Mouse (Mus musculus) G1E (cell line): ENCODE measurements around the gene Sh3bp4. TPM values are rescaled to one million over a fixed set of nuclear protein-coding genes. Genes with fewer than 3 reads are reported as not detected.

ENCODE experiments used
- ATAC-seq: 2 replicates; pipeline ENCODE4 v1.8.0; 2016; ENCODE audit warnings: mild to moderate bottlenecking; ENCODE audit not compliant: insufficient number of reproducible peaks, poor library complexity, low FRiP score, severe bottlenecking; ENCODE audit errors: extremely low read depth
- DNase-seq: peaks from one replicate; pipeline ENCODE4 v3.0.0; 2012; ENCODE audit warnings: low spot score
- H3K27me3 ChIP-seq: 2 replicates; pipeline ENCODE4 v1.6.1; 2012; ENCODE audit warnings: mild to moderate bottlenecking, low read length, inconsistent platforms; ENCODE audit not compliant: insufficient read depth
- H3K36me3 ChIP-seq: replicated peaks from 2 replicates; pipeline ENCODE3; 2012; ENCODE audit warnings: mild to moderate bottlenecking, inconsistent platforms
- H3K4me1 ChIP-seq: 2 replicates; pipeline ENCODE4 v1.6.1; 2012; ENCODE audit warnings: low read depth, low read length, inconsistent platforms, mixed read lengths; ENCODE audit not compliant: insufficient read depth
- H3K4me3 ChIP-seq: 2 replicates; pipeline ENCODE4 v1.5.1; 2012; ENCODE audit warnings: low read depth, mild to moderate bottlenecking, inconsistent platforms, low read length, moderate library complexity, mixed read lengths
- H3K9me3 ChIP-seq: replicated peaks from 2 replicates; pipeline ENCODE4 v1.6.1; 2012; ENCODE audit warnings: inconsistent platforms
- CTCF ChIP-seq: IDR thresholded peaks from 2 replicates; pipeline ENCODE4 v1.5.1; 2012; ENCODE audit warnings: low read depth, low read length, inconsistent platforms, mixed read lengths
- GATA1 ChIP-seq: IDR thresholded peaks from 2 replicates; pipeline ENCODE4 v1.6.1; 2012; ENCODE audit warnings: borderline replicate concordance, low read length, inconsistent platforms, mixed read lengths
- GATA2 ChIP-seq: IDR thresholded peaks from 2 replicates; pipeline ENCODE4 v1.6.1; 2012; ENCODE audit warnings: low read depth, low read length, inconsistent platforms, borderline replicate concordance
- POLR2AphosphoS5 ChIP-seq: IDR thresholded peaks from 2 replicates; pipeline ENCODE4 v1.6.1; 2012; ENCODE audit warnings: low read depth, low read length, inconsistent platforms; ENCODE audit not compliant: insufficient replicate concordance
- TAL1 ChIP-seq: conservative IDR thresholded peaks from 2 replicates; pipeline ENCODE4 v1.6.1; 2012; ENCODE audit warnings: low read depth, low read length, inconsistent platforms, mixed read lengths
- polyA plus RNA-seq: library from polyadenylated mRNA; stranded (reverse); fragments of >175 nt; gene quantifications from 2 replicates; pipeline ENCODE4 v1.2.3, GENCODE M21; 2012
- total RNA-seq, 2 experiments: library from RNA; stranded (forward) in 1 of 2; stranded (reverse) in 1 of 2; fragments of 200-1000 nt in 1 of 2; fragments of >200 nt in 1 of 2; fragmentation: Nextera tagmentation in 1 of 2; gene quantifications; 2 replicates each; pipeline ENCODE4 v1.2.3; 2014 to 2017

The Sh3bp4 gene
- total and polyA plus RNA-seq, 3 experiments: not detected

- DNase-seq (no peak), ATAC-seq (no peak)
- Histone ChIP-seq H3K4me1 (no peaks in the 10 kb centered on the region), H3K27me3 (no peaks in the 10 kb centered on the region; the same call in 1 of the 2 replicates), H3K4me3 (no peak overlapping the region), H3K36me3 (no peaks in the 10 kb centered on the region), H3K9me3 (peaks cover 95% of the 10 kb centered on the region)
- no peak for TF ChIP-seq CTCF
- TF ChIP-seq TAL1: no peak
- no peak for TF ChIP-seq GATA2
- no peak for TF ChIP-seq POLR2AphosphoS5
- no peak for TF ChIP-seq GATA1
Measured at GRCm38 (mm10) chr1:89089821-89090600, 19.8 kb downstream of the Sh3bp4 start.

GRCm38 (mm10) chr1:89090676-89091075 lies 20.5 kb downstream of the Sh3bp4 start:
- Histone ChIP-seq H3K4me1 (no peaks in the 10 kb centered on the region), H3K27me3 (no peaks in the 10 kb centered on the region; the same call in 1 of the 2 replicates), H3K36me3 (no peaks in the 10 kb centered on the region), H3K9me3 (peaks cover 94% of the 10 kb centered on the region), H3K4me3 (no peak overlapping the region)
- no peak for TF ChIP-seq TAL1
- TF ChIP-seq GATA1: no peak
- TF ChIP-seq CTCF: no peak
- TF ChIP-seq GATA2: no peak
- TF ChIP-seq POLR2AphosphoS5: no peak
- DNase-seq: no peak
- no peak for ATAC-seq

- H3K9me3 ChIP-seq: peaks cover 92% of the 10 kb centered on the region
- no peaks in the 10 kb centered on the region for H3K4me1 ChIP-seq
- no peak for ATAC-seq
- DNase-seq: no peak
- H3K27me3 ChIP-seq: no peaks in the 10 kb centered on the region
- no peaks in the 10 kb centered on the region for H3K36me3 ChIP-seq
- no peak overlapping the region for H3K4me3 ChIP-seq
- no peak for TF ChIP-seq GATA2
- no peak for TF ChIP-seq POLR2AphosphoS5
- no peak for TF ChIP-seq TAL1
- TF ChIP-seq CTCF: no peak
- no peak for TF ChIP-seq GATA1
Measured at GRCm38 (mm10) chr1:89092019-89092418, 21.8 kb downstream of the Sh3bp4 start.

- H3K4me1 ChIP-seq: no peaks in the 10 kb centered on the region
- DNase-seq (no peak), ATAC-seq (no peak)
- H3K36me3 ChIP-seq: no peaks in the 10 kb centered on the region
- no peaks in the 10 kb centered on the region for H3K27me3 ChIP-seq
- TF ChIP-seq CTCF (no peak), GATA2 (no peak), POLR2AphosphoS5 (no peak), GATA1 (no peak), TAL1 (no peak)
- no peak overlapping the region for H3K4me3 ChIP-seq
- peaks cover 87% of the 10 kb centered on the region for H3K9me3 ChIP-seq
Measured at GRCm38 (mm10) chr1:89092442-89092991, 22.3 kb downstream of the Sh3bp4 start.

- ATAC-seq (no peak), DNase-seq (no peak)
- H3K36me3 ChIP-seq: no peaks in the 10 kb centered on the region
- no peaks in the 10 kb centered on the region for H3K4me1 ChIP-seq
- H3K4me3 ChIP-seq: no peak overlapping the region
- peaks cover 75% of the 10 kb centered on the region for H3K9me3 ChIP-seq
- H3K27me3 ChIP-seq: no peaks in the 10 kb centered on the region
- TF ChIP-seq TAL1: no peak
- TF ChIP-seq GATA1: no peak
- TF ChIP-seq CTCF: no peak
- TF ChIP-seq POLR2AphosphoS5: no peak
- TF ChIP-seq GATA2: no peak
Measured at GRCm38 (mm10) chr1:89093696-89094095, 23.5 kb downstream of the Sh3bp4 start.

GRCm38 (mm10) chr1:89094416-89094815 lies 24.2 kb downstream of the Sh3bp4 start:
- DNase-seq: no peak
- TF ChIP-seq TAL1: no peak
- no peak for TF ChIP-seq POLR2AphosphoS5
- TF ChIP-seq GATA1: no peak
- TF ChIP-seq CTCF: no peak
- TF ChIP-seq GATA2: no peak
- no peak for ATAC-seq
- Histone ChIP-seq H3K27me3 (no peaks in the 10 kb centered on the region), H3K36me3 (no peaks in the 10 kb centered on the region), H3K4me3 (no peak overlapping the region), H3K4me1 (no peaks in the 10 kb centered on the region), H3K9me3 (peaks cover 68% of the 10 kb centered on the region)
